ENCODE assay signal across 1 mouse cellular context in genomic region chr19:43761543-43762256, GRCm38 (mm10).
TF ChIP-seq lines count a peak whose summit lies in the region.

No protein-coding gene starts in this region.

TF ChIP-seq in ES-E14, 5 proteins besides CTCF, POLR2A, EP300 and RAD21:
- TF ChIP-seq CHD2 (IDR thresholded peaks at IDR 0.05; ENCODE audit: low read depth, low read length) (no peak), ZC3H11A (IDR thresholded peaks at IDR 0.05; ENCODE audit: borderline replicate concordance, low read depth, low read length) (no peak), MAFK (IDR thresholded peaks at IDR 0.05; ENCODE audit: insufficient read depth, low read depth, low read length) (peak; percentile 94)
